Mouse (Mus musculus): Measurements from ENCODE around the gene Serpinf2.

The Serpinf2 gene

GRCm38 (mm10) chr11:75439363-75439762 is at the start of gene Serpinf2:
Gene Serpinf2, minus strand, starts transcription at chr11:75439591.
- DNase-seq: no peak

- DNase-seq: no peak
Measured at GRCm38 (mm10) chr11:75487496-75487895, 48.1 kb upstream of the Serpinf2 start.

- peak; percentile 97 for DNase-seq
Measured at GRCm38 (mm10) chr11:75486601-75487285, 47.4 kb upstream of the Serpinf2 start, which contains the start of gene Prpf8. Gene Prpf8, plus strand, starts transcription at chr11:75486816.

- no peak for DNase-seq
Measured at GRCm38 (mm10) chr11:75486192-75486591, 46.8 kb upstream of the Serpinf2 start.

- no peak for DNase-seq
Measured at GRCm38 (mm10) chr11:75473376-75473775, 34.0 kb upstream of the Serpinf2 start.

GRCm38 (mm10) chr11:75472469-75473081 is 33.2 kb upstream of the Serpinf2 start:
- no peak for DNase-seq

- DNase-seq: no peak
Measured at GRCm38 (mm10) chr11:75470675-75471074, 31.3 kb upstream of the Serpinf2 start.

GRCm38 (mm10) chr11:75469261-75469660 is 29.9 kb upstream of the Serpinf2 start:
- DNase-seq: no peak

- no peak for DNase-seq
Measured at GRCm38 (mm10) chr11:75468410-75468809, 29.0 kb upstream of the Serpinf2 start.

GRCm38 (mm10) chr11:75467512-75468215 is 28.3 kb upstream of the Serpinf2 start:
- no peak for DNase-seq

- DNase-seq: no peak
Measured at GRCm38 (mm10) chr11:75466731-75467505, 27.5 kb upstream of the Serpinf2 start.

GRCm38 (mm10) chr11:75465051-75465450 is 25.7 kb upstream of the Serpinf2 start:
- DNase-seq: no peak

GRCm38 (mm10) chr11:75464417-75464816 is 25.0 kb upstream of the Serpinf2 start:
- no peak for DNase-seq

- DNase-seq: no peak
Measured at GRCm38 (mm10) chr11:75463624-75464023, 24.2 kb upstream of the Serpinf2 start.

GRCm38 (mm10) chr11:75462865-75463336 is 23.5 kb upstream of the Serpinf2 start:
- DNase-seq: peak; percentile 76

- peak; percentile 83 for DNase-seq
Measured at GRCm38 (mm10) chr11:75462253-75462783, 22.9 kb upstream of the Serpinf2 start.

GRCm38 (mm10) chr11:75461743-75462252 is 22.4 kb upstream of the Serpinf2 start:
- no peak for DNase-seq

GRCm38 (mm10) chr11:75460844-75461742 is 21.7 kb upstream of the Serpinf2 start, which contains the start of gene Tlcd2:
Gene Tlcd2, plus strand, starts transcription at chr11:75461715.
- peak; percentile 100 for DNase-seq

- DNase-seq: peak; percentile 93
Measured at GRCm38 (mm10) chr11:75460103-75460843, 20.9 kb upstream of the Serpinf2 start.

- no peak for DNase-seq
Measured at GRCm38 (mm10) chr11:75459751-75460102, 20.3 kb upstream of the Serpinf2 start.
